Mouse (Mus musculus): Measurements from ENCODE around the gene Gm973.
"Not testable (repeated sequence)": the region's sequence is repeated elsewhere in the genome, so short reads cannot be mapped to it uniquely, and the experiment has no call there.

The Gm973 gene

GRCm38 (mm10) chr1:59610929-59611328 lies 94.9 kb downstream of the Gm973 start:
- in situ Hi-C loops (cut with MboI; ENCODE audit: unreplicated experiment in 2 of 2) = no loop called here

GRCm38 (mm10) chr1:59613795-59614194 lies 97.7 kb downstream of the Gm973 start:
- in situ Hi-C loops (cut with MboI; ENCODE audit: unreplicated experiment in 2 of 2) = no loop called here

GRCm38 (mm10) chr1:59615021-59615420 lies 99.0 kb downstream of the Gm973 start:
- in situ Hi-C loops (cut with MboI; ENCODE audit: unreplicated experiment in 2 of 2) = loop anchor here in 1 of 2 experiments (5.0 kb wide), 1 partner anchor 463 kb away; no protein-coding TSS in a partner anchor

GRCm38 (mm10) chr1:59619201-59619600 lies 103.1 kb downstream of the Gm973 start:
- in situ Hi-C loops (cut with MboI; ENCODE audit: unreplicated experiment in 2 of 2) = loop anchor here in 1 of 2 experiments (5.0 kb wide), 1 partner anchor 467 kb away; no protein-coding TSS in a partner anchor

GRCm38 (mm10) chr1:59623325-59624017 lies 107.4 kb downstream of the Gm973 start:
- in situ Hi-C loops (cut with MboI; ENCODE audit: unreplicated experiment in 2 of 2) = loop anchor here (5.0 to 10.0 kb wide), 7 partner anchors 306 to 859 kb away; no protein-coding TSS in a partner anchor

GRCm38 (mm10) chr1:59625410-59625809 lies 109.3 kb downstream of the Gm973 start:
- in situ Hi-C loops (cut with MboI; ENCODE audit: unreplicated experiment in 2 of 2) = loop anchor here (10.0 kb wide), 3 partner anchors 621 to 861 kb away; no protein-coding TSS in a partner anchor

- in situ Hi-C loops (cut with MboI; ENCODE audit: unreplicated experiment in 2 of 2) = loop anchor here (10.0 kb wide), 3 partner anchors 624 to 864 kb away; no protein-coding TSS in a partner anchor
Observed at GRCm38 (mm10) chr1:59629194-59629593, 113.1 kb downstream of the Gm973 start.

- in situ Hi-C loops (cut with MboI; ENCODE audit: unreplicated experiment in 2 of 2) = not testable (repeated sequence)
Observed at GRCm38 (mm10) chr1:59630356-59630755, 114.3 kb downstream of the Gm973 start.

GRCm38 (mm10) chr1:59631986-59632659 lies 116.1 kb downstream of the Gm973 start:
- in situ Hi-C loops (cut with MboI; ENCODE audit: unreplicated experiment in 2 of 2) = no loop called here

GRCm38 (mm10) chr1:59633056-59633455 lies 117.0 kb downstream of the Gm973 start:
- in situ Hi-C loops (cut with MboI; ENCODE audit: unreplicated experiment in 2 of 2) = no loop called here

- in situ Hi-C loops (cut with MboI; ENCODE audit: unreplicated experiment in 2 of 2) = no loop called here
Observed at GRCm38 (mm10) chr1:59636349-59636748, 120.3 kb downstream of the Gm973 start.

GRCm38 (mm10) chr1:59638371-59638770 lies 122.3 kb downstream of the Gm973 start:
- in situ Hi-C loops (cut with MboI; ENCODE audit: unreplicated experiment in 2 of 2) = no loop called here

- in situ Hi-C loops (cut with MboI; ENCODE audit: unreplicated experiment in 2 of 2) = no loop called here
Observed at GRCm38 (mm10) chr1:59642488-59642887, 126.4 kb downstream of the Gm973 start.

- in situ Hi-C loops (cut with MboI; ENCODE audit: unreplicated experiment in 2 of 2) = not testable (repeated sequence)
Observed at GRCm38 (mm10) chr1:59646502-59646901, 130.4 kb downstream of the Gm973 start.

GRCm38 (mm10) chr1:59651201-59651819 lies 135.2 kb downstream of the Gm973 start:
- in situ Hi-C loops (cut with MboI; ENCODE audit: unreplicated experiment in 2 of 2) = no loop called here

GRCm38 (mm10) chr1:59653243-59653911 lies 137.3 kb downstream of the Gm973 start:
- in situ Hi-C loops (cut with MboI; ENCODE audit: unreplicated experiment in 2 of 2) = no loop called here

- in situ Hi-C loops (cut with MboI; ENCODE audit: unreplicated experiment in 2 of 2) = no loop called here
Observed at GRCm38 (mm10) chr1:59656244-59657171, 140.4 kb downstream of the Gm973 start.

- in situ Hi-C loops (cut with MboI; ENCODE audit: unreplicated experiment in 2 of 2) = no loop called here
Observed at GRCm38 (mm10) chr1:59663456-59664135, 147.5 kb downstream of the Gm973 start.

GRCm38 (mm10) chr1:59668871-59669270 lies 152.8 kb downstream of the Gm973 start:
- in situ Hi-C loops (cut with MboI; ENCODE audit: unreplicated experiment in 2 of 2) = no loop called here
